Mouse (Mus musculus): ENCODE measurements around the gene Reg3a.
A peak's percentile ranks its signal among the peaks of the same experiment; 100 is the strongest.
"Not testable (repeated sequence)": the region's sequence is repeated elsewhere in the genome, so short reads cannot be mapped to it uniquely, and the experiment has no call there.

Reg3a gene

GRCm38 (mm10) chr6:78380409-78380808, at the start of gene Reg3a:
Reg3a (plus strand) TSS chr6:78380709.
- no peak for DNase-seq

DNA sequence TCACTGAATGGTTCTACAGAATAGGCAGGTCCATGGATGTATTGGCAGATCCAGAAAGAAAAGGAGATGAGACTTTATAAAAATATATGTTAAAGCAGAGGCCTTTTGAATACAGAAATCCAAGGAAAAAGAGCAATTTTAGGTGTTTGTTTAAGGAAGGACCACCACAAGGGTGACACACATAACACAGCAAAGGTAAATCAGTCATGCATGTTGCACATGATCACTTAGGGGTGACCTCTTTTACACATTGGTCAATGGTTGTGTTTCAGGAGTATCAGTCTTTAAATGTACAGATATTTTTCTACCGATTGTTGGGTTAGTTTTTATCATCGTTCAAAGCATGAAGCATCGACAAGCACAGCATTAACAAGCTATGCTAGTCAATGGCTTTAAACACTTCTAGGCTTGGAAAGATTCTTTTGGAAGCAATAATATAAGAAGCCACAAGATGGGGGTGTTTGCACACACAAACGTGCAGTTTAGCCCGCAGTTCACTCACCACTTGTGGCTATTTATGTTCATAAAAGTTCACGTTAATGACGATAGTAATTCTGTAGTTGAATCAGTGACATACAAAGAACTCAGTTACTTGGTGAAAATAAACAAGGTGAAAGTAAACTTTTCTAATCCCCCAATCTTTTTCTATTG, 48.5 kb upstream of the Reg3a start:
- DNase-seq = peak; percentile 4

- DNase-seq = no peak
Measured at GRCm38 (mm10) chr6:78340296-78340695, 40.2 kb upstream of the Reg3a start.

DNA sequence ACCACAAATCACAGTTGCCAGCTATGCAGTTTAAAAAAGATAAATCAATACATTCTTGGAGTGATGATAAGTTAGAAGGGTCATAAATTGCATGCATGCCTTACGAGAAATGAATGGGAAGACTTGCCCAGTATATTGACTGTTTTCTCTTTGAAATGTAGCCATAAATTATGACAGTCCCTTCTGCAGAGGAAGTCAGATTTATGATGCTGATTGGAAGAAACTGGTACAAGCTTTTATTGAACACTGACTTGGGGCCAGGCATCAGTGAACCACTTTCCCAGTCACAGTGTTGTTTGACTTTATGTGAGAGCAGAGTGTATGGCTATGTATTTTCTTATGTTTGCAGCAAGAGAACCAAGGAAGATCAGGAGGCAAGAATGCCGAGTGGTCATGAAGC, 38.8 kb upstream of the Reg3a start:
- DNase-seq = no peak

DNA sequence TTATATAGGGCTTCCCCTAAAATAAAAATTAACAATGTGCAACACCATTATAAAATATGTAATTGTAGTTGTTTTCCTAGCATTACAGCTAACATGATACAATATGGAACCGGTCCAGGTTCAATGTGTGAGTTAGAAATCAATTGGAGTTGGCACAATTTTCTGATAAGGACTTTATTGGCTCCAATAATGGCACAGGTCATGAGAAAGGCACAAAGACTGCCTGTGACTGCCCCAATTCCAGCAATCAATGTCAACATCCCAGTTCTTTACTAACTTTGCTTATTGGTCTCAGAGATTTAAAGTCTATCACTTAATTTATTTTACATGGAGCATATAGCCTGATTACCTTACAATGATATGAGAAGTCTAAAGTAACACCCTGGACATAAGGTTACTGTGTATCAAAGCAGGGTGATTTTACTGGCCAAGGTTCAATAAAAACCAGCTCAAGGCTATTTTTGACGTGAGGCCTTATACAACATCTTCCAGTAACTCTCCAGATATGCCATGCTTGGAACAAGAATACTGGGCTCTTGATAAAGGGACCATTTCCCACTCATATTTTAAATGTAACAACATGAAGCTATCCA, 18.4 kb upstream of the Reg3a start:
- no peak for DNase-seq

GRCm38 (mm10) chr6:78370357-78370756, 10.2 kb upstream of the Reg3a start, which contains the start of gene Reg3b:
Reg3b (plus strand) TSS chr6:78370657.
- no peak for DNase-seq

GRCm38 (mm10) chr6:78378765-78379164, 1.7 kb upstream of the Reg3a start, which contains the start of gene Reg3d:
Reg3d (minus strand) TSS chr6:78378865.
- no peak for DNase-seq

DNA sequence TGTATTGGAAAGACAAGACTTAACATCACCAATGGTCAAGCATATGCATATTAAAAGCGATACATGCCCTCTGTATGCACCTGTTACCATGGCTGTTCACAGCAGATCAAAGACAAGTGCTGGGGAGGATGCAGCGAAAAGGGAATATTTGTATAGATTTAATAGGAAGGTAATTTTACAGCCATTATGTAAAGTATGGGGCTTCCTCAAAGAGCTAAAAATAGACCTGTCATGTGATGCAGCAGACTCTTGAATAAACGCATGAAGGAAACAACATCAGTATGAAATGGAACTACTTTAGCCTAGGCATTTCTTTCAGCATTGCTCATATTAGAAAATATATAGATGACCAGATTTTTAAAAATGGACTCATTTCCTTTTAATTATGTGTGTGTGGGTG, 5.1 kb downstream of the Reg3a start:
- DNase-seq = no peak

GRCm38 (mm10) chr6:78395323-78395722, 14.8 kb downstream of the Reg3a start, which contains the start of gene Reg2:
Reg2 (plus strand) TSS chr6:78395623.
- not testable (repeated sequence) for DNase-seq

- DNase-seq = not testable (repeated sequence)
Measured at GRCm38 (mm10) chr6:78422411-78422810, 41.9 kb downstream of the Reg3a start, which contains the start of gene Reg1. Reg1 (plus strand) TSS chr6:78422711.

GRCm38 (mm10) chr6:78425497-78425896, 45.0 kb downstream of the Reg3a start:
- no peak for DNase-seq

Measured in kidney, postnatal 10 days (tissue).